Mouse (Mus musculus) kidney, adult 8-10 months (tissue): ENCODE data around the gene Rsph3b.
"Not testable (repeated sequence)": the region's sequence is repeated elsewhere in the genome, so short reads cannot be mapped to it uniquely, and the experiment has no call there.

Experiments
- DNase-seq, 2 experiments: peaks; one replicate each; pipeline ENCODE4 v3.0.0; 2022

The Rsph3b gene

GRCm38 (mm10) chr17:6947984-6948768 is at the start of gene Rsph3b:
Gene Rsph3b, minus strand, starts transcription at chr17:6948682.
- DNase-seq = peak; percentile 86 to 88

DNA sequence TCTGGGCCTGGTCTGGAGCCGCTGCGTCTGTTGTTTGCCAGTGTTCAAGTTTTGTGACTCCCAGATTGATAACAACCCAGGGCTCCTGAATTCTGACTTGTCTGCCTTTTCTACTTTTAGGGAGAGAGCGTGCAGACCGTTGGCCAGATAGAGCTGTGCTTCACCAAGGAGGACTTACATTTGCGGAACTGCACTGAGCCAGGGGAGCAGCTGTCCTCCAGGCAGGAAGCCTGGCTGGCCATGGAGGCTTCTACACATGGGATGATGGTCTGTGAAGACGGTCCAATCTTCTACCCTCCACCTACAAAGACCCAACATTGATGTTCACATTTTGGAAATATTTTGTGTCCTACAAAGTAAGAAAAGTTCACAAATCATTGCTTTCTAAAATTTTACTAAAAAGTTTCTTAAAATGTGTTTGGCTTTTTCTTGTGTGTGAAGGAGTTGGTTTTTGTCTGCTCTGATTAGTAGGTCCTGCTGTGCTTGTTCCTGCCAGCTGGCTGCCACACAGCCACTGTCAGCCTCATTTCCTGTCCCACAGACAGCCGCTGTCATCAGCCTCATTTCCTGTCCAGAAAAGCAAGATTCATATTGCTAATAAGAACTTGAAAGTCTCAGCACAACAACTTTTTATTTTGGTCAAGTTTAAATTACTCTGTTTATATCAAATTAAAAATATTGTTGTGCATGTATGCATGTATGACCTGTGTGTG is 49.5 kb upstream of the Rsph3b start:
- not testable (repeated sequence) for DNase-seq

DNA sequence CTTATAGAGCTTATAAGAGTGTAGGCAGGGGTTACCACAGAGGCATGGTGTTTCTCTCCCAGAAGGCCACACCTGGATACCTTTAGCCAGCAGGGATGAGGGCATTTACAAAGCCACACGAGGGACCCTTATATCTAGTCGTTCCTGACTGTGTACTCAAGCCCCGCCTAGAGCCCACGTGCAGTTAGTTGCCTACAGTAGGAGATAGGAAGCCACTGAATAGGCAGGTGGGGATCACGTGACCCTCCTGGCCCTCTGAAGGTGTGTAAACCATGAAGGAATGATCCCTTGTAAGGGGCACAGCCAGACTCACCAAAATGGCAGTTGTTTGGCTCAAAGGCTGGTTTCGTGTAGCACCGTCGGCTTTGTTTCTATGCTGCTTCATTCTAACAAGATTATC is 48.3 kb upstream of the Rsph3b start:
- not testable (repeated sequence) for DNase-seq

GRCm38 (mm10) chr17:6995504-6995903 is 47.0 kb upstream of the Rsph3b start:
- not testable (repeated sequence) for DNase-seq

DNA sequence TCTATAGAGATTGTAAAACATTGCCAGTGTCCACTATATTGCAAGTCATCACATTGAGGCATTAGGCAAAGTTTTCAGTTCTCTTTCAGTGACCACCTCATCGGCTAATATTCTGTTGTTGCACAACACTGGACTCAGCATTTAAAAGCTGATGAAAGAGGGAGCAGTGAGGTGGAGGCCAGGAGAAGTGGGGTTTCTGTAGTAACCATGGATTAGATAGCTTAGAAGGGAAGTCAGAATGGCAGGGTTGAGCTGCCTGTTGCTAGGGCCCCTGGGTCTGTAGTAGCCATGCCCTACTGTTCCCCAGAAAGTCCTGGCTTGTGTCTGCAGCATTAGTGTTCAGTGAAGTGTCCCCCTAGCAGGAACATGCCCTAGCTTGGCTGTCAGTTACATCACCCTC is 37.6 kb upstream of the Rsph3b start:
- not testable (repeated sequence) for DNase-seq

DNA sequence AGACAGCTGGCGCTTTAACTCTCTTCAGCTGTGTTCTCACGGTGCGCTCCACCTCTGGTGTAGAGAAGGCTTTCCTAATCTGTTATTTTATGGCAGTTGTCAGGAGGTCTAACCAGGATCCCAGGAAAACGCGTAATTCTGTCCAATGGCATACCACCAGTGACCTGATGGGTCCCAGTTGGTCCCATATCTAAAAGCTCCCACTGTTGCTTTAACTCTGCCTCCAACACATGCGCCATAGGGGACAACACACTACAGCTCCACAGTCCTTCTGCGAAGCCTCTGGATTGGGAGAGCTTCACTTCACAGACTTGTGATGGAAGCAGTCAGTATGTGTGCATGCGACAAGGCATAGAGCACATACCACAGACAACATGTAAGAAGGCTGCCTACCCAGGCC is 31.7 kb upstream of the Rsph3b start:
- DNase-seq = not testable (repeated sequence)

GRCm38 (mm10) chr17:6979380-6979779 is 30.9 kb upstream of the Rsph3b start:
- DNase-seq = not testable (repeated sequence)

GRCm38 (mm10) chr17:6978287-6979248 is 30.1 kb upstream of the Rsph3b start, which contains the start of gene Gm49721:
Gene Gm49721, plus strand, starts transcription at chr17:6978904.
- DNase-seq = peak; percentile 80

GRCm38 (mm10) chr17:6974985-6975384 is 26.5 kb upstream of the Rsph3b start:
- DNase-seq = not testable (repeated sequence)

GRCm38 (mm10) chr17:6972836-6973396 is 24.4 kb upstream of the Rsph3b start:
- DNase-seq = not testable (repeated sequence)

GRCm38 (mm10) chr17:6971238-6971637 is 22.8 kb upstream of the Rsph3b start:
- peak; percentile 35 to 36 for DNase-seq

DNA sequence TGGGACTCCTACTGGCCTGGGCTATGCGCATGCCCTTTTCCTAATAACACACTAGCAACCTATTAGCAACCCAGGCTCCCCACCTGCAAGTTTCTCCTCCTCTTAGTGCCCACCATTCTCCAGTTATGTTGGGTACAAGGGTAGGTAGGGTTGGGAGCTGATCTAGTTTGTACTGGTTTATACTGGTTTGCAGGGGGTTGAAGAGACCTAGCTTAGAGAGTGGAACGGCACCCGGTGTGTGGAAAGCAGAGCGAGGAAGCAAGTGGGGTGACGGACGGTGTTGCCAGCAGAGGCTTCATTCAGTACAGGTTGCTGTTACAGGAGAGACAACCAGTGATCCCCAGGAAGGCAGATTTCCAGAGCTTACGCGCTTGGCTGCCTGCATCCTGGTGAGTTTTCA is 21.9 kb upstream of the Rsph3b start, which contains the start of gene Rnaset2b:
Gene Rnaset2b (plus strand): TSS at position 301 of the 400 bp plus-strand sequence.
- not testable (repeated sequence) for DNase-seq

- not testable (repeated sequence) for DNase-seq
Observed at GRCm38 (mm10) chr17:6967673-6968072, 19.2 kb upstream of the Rsph3b start.

GRCm38 (mm10) chr17:6965364-6965763 is 16.9 kb upstream of the Rsph3b start:
- peak in 1 of 2 experiments; percentile 30 for DNase-seq

DNA sequence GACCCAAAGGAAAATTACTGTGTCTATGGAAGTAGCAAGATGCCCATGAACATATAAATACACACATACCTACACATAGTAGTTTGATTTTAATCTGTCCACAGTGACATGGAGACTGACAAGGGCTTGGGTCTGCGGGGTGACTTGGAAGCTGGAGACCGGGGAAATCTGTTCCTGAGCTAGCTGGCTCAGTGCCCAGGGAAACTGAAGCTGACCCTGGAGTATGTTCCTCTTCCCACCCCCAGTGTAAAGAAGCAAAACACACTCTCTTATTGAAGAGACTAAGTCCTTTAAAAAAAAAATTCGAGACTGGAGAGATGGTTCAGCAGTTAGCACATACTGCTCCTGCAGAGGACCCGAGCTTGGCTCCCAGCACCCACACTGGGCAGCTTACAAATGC is 14.5 kb upstream of the Rsph3b start:
- DNase-seq = not testable (repeated sequence)

- not testable (repeated sequence) for DNase-seq
Observed at GRCm38 (mm10) chr17:6962339-6962738, 13.9 kb upstream of the Rsph3b start.

GRCm38 (mm10) chr17:6961181-6962000 is 12.9 kb upstream of the Rsph3b start:
- peak; percentile 38 to 42 for DNase-seq

GRCm38 (mm10) chr17:6960776-6961175 is 12.3 kb upstream of the Rsph3b start, which contains the start of gene Tagap1:
Gene Tagap1, minus strand, starts transcription at chr17:6961156.
- DNase-seq = peak in 1 of 2 experiments; percentile 47

- not testable (repeated sequence) for DNase-seq
Observed at GRCm38 (mm10) chr17:6960349-6960748, 11.9 kb upstream of the Rsph3b start.

DNA sequence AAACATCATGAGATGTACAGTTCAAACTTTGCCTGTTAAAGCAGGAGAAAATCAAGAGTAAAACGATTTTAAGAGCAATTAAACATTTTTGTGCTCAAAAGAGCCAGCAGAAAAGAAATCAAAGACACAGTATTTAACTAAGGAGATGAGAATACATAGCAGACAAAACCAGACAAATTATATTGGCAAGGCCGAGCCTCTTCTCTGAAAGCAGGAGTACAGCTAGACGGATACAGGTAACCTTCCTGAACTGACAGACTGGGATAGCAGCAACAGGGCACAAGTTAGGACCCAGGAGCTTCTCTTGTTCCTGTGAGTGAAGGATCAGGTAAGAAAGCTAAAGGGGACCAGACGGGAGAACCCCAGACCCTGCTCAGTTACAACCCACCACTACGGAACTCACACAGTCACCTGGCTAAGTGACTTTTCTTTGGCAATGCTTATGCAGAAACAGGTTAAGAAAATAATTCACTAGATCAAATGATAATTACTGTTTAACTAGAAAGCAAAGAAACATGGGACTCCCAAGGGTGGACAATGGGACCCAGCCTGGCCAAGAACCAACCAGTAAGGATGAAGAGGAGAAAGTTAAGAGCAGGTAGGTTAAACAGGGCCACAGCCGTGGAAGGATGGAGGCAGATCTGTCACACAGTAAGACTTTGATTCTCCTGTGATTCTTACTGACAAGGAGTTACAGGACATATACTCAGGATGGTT is 11.2 kb upstream of the Rsph3b start:
- DNase-seq = peak; percentile 63 to 71
